Mouse (Mus musculus) olfactory bulb, adult 2 months (tissue): ENCODE data around the gene Rab11b.

Experiments used
- CTCF ChIP-seq: fragments of 200-500 bp; IDR thresholded peaks from 2 replicates; pipeline ENCODE4 v1.5.1; 2012; ENCODE audit warnings: low read depth, mild to moderate bottlenecking, low read length, moderate library complexity; ENCODE audit not compliant: insufficient read depth
- POLR2A ChIP-seq: fragments of 200-500 bp; IDR thresholded peaks from 2 replicates; pipeline ENCODE4 v1.6.1; 2012; ENCODE audit warnings: mild to moderate bottlenecking, low read depth, low read length, moderate library complexity; ENCODE audit not compliant: insufficient read depth

DNA sequence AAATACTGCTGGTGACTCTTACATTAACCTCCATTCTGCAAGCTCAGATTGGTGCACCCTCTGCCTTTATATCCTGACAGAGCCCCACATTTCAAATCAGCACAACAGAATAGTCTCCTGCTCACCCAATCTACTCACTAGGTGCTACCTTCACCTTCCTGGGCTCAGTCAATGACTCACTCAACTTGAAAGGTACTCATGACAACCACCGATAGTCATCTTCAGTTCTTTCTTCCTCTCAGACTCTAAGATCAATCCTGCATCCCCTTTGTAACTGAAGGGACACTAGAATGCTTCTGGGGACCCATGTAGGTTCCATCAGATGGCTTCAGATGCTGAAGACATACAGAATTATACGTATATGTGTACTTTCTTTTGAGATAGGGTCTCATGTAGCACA is 8.0 kb downstream of the Rab11b start:
- TF ChIP-seq CTCF (no peak), POLR2A (no peak)
